Mouse (Mus musculus) adrenal gland, postnatal 14 days (tissue): ENCODE data around the gene Vmn2r92. TPM values are rescaled to one million over a fixed set of nuclear protein-coding genes. Genes with fewer than 3 reads are reported as not detected.
"Not testable (repeated sequence)": the region's sequence is repeated elsewhere in the genome, so short reads cannot be mapped to it uniquely, and the experiment has no call there.

Experiments
- DNase-seq: peaks from one replicate; pipeline ENCODE4 v3.0.0; 2021; ENCODE audit warnings: mixed read lengths
- long read RNA-seq, 2 experiments: library from polyadenylated mRNA; stranded (forward); transcript quantifications; one replicate each; pipeline ENCODE4 v2.0.0; 2021
- total RNA-seq: library from RNA; stranded (reverse); gene quantifications from 2 replicates; pipeline ENCODE4 v1.2.3, GENCODE M21; 2021

The Vmn2r92 gene
- not detected in 2 replicates for total RNA-seq
- long read RNA-seq, experiment 1: 0 reads
- long read RNA-seq, experiment 2: 0 reads

- DNase-seq: not testable (repeated sequence)
Observed at GRCm38 (mm10) chr17:18151587-18151986, at the start of gene Vmn2r92. Gene Vmn2r92, plus strand, starts transcription at chr17:18151887.

- not testable (repeated sequence) for DNase-seq
Observed at GRCm38 (mm10) chr17:18102265-18102664, 49.4 kb upstream of the Vmn2r92 start.

- not testable (repeated sequence) for DNase-seq
Observed at GRCm38 (mm10) chr17:18161194-18161593, 9.5 kb downstream of the Vmn2r92 start.

- DNase-seq: no peak
Observed at GRCm38 (mm10) chr17:18189732-18190131, 38.0 kb downstream of the Vmn2r92 start.

GRCm38 (mm10) chr17:18221300-18221699 lies 69.6 kb downstream of the Vmn2r92 start:
- DNase-seq: no peak

GRCm38 (mm10) chr17:18231996-18232395 lies 80.3 kb downstream of the Vmn2r92 start:
- DNase-seq: no peak

GRCm38 (mm10) chr17:18236931-18237330 lies 85.2 kb downstream of the Vmn2r92 start:
- no peak for DNase-seq

Other genes starting within 250 kb of the Vmn2r92 start
- gene Fpr-rs4, start 130.2 kb upstream of the Vmn2r92 start, total RNA-seq: not detected in 2 replicates
- gene Vmn2r124, start 102.5 kb upstream of the Vmn2r92 start, total RNA-seq: not detected in 2 replicates
- gene Vmn2r91, start 66.9 kb upstream of the Vmn2r92 start, total RNA-seq: not detected in 2 replicates
- gene Vmn2r94, start 125.9 kb downstream of the Vmn2r92 start, total RNA-seq: not detected in 2 replicates
- not detected in 2 replicates for gene Vmn2r93, start 146.2 kb downstream of the Vmn2r92 start, total RNA-seq